Mouse (Mus musculus) lung, adult 2 months (tissue): ENCODE measurements around the gene Olfr724. TPM values are rescaled to one million over a fixed set of nuclear protein-coding genes. Genes with fewer than 3 reads are reported as not detected.
"Not testable (repeated sequence)": the region's sequence is repeated elsewhere in the genome, so short reads cannot be mapped to it uniquely, and the experiment has no call there.

Experiments
- DNase-seq: peaks from one replicate; pipeline ENCODE4 v3.0.0; 2022
- H3K4me1 ChIP-seq: fragments of 200-500 bp; 2 replicates; pipeline ENCODE4 v1.6.1; 2011; ENCODE audit warnings: low read length; ENCODE audit not compliant: control insufficient read depth, insufficient read depth
- H3K4me3 ChIP-seq: fragments of 200-500 bp; replicated peaks from 2 replicates; pipeline ENCODE3; 2011; ENCODE audit warnings: low read depth, mild to moderate bottlenecking, control low read depth, low read length; ENCODE audit errors: extremely low read depth
- CTCF ChIP-seq: fragments of 200-500 bp; IDR thresholded peaks from 2 replicates; pipeline ENCODE4 v1.5.1; 2011; ENCODE audit warnings: mild to moderate bottlenecking, low read length, control low read depth; ENCODE audit not compliant: insufficient read depth
- POLR2A ChIP-seq: fragments of 200-500 bp; IDR thresholded peaks from 2 replicates; pipeline ENCODE4 v1.6.1; 2011; ENCODE audit warnings: low read depth, mild to moderate bottlenecking, control low read depth, low read length, borderline replicate concordance; ENCODE audit errors: extremely low read depth
- WGBS: fragments of 180-500 bp; shearing (Covaris S2); methylation state at CpG from one replicate; pipeline ENCODE4 v1.1.7; 2018; 5-methylcytosine and 5-hydroxymethylcytosine counted together
- polyA plus RNA-seq: library from polyadenylated mRNA; depleted of rRNA; stranded (reverse); fragments of >200 nt; gene quantifications from 2 replicates; pipeline ENCODE4 v1.2.3, GENCODE M21; 2012; rRNA removed

The Olfr724 gene
- polyA plus RNA-seq, result not detected in 2 replicates

GRCm38 (mm10) chr14:49963174-49963573 lies at the start of gene Olfr724:
Olfr724 (minus strand) TSS chr14:49963274.
- not testable (repeated sequence) for DNase-seq, H3K4me3 ChIP-seq, H3K4me1 ChIP-seq
- 37% methylated on average over 1 of the region's 1 CpGs for WGBS

- no peak for TF ChIP-seq CTCF
- TF ChIP-seq POLR2A, result no peak
- Histone ChIP-seq H3K4me3 (no peak overlapping the region), H3K4me1 (no peaks in the 10 kb centered on the region)
- DNase-seq, result no peak
- WGBS, result 31% methylated on average over 2 of the region's 2 CpGs
Observed at GRCm38 (mm10) chr14:49955890-49956289, 7.2 kb downstream of the Olfr724 start.

GRCm38 (mm10) chr14:49931687-49932086 lies 31.4 kb downstream of the Olfr724 start, which contains the start of gene Olfr723:
Olfr723 (minus strand) TSS chr14:49931787.
- H3K4me1 ChIP-seq, result not testable (repeated sequence)

More at GRCm38 (mm10) chr14:49931687-49932086, 31.4 kb downstream of the Olfr724 start, which contains the start of gene Olfr723:
- not testable (repeated sequence) for DNase-seq, H3K4me3 ChIP-seq

Other genes starting within 250 kb of the Olfr724 start
- 1.6 and 2.3 TPM in 2 replicates for gene Armh4, start 179.9 kb downstream of the Olfr724 start, polyA plus RNA-seq
- not detected in 2 replicates for gene Olfr722, start 61.3 kb downstream of the Olfr724 start, polyA plus RNA-seq
- gene Olfr723, start 31.5 kb downstream of the Olfr724 start, polyA plus RNA-seq, result not detected in 2 replicates
- not detected in 2 replicates for gene Olfr725, start 77.1 kb upstream of the Olfr724 start, polyA plus RNA-seq
- not detected in 2 replicates for gene Olfr726, start 127.7 kb upstream of the Olfr724 start, polyA plus RNA-seq
- gene Olfr727, start 159.9 kb upstream of the Olfr724 start, polyA plus RNA-seq, result not detected in 2 replicates
- not detected in 2 replicates for gene Olfr728, start 179.4 kb upstream of the Olfr724 start, polyA plus RNA-seq
- gene Olfr729, start 189.6 kb upstream of the Olfr724 start, polyA plus RNA-seq, result not detected in 2 replicates
- not detected in 2 replicates for gene Olfr730, start 224.9 kb upstream of the Olfr724 start, polyA plus RNA-seq